Mouse (Mus musculus): ENCODE measurements at regions not wholly inside any gene's neighbourhood (a gene's known extent, or its start where the extent isn't known, plus 50 kb on each side); places are given as distances from the start of the nearest gene placed in this dataset.

GRCm38 (mm10) chr10:72762964-72763363 lies 108.3 kb downstream of the Zwint start:
- DNase-seq (ENCODE audit: low spot score) (no peak), ATAC-seq (ENCODE audit: low FRiP score) (no peak)
- Histone ChIP-seq H3K4me1 (ENCODE audit: insufficient read depth, low read length) (no peaks in the 10 kb centered on the region), H3K4me2 (ENCODE audit: low read depth, low read length, poor library complexity, severe bottlenecking) (no peak overlapping the region), H3K9me3 (ENCODE audit: low read length) (no peaks in the 10 kb centered on the region), H3K4me3 (ENCODE audit: low read depth, low read length) (no peak overlapping the region), H3K27ac (ENCODE audit: low read depth, low read length) (no peak overlapping the region), H3K9ac (replicated peaks; ENCODE audit: low read length, poor library complexity, severe bottlenecking) (no peak overlapping the region), H3K36me3 (ENCODE audit: insufficient read depth, low read length) (no peaks in the 10 kb centered on the region), H3K27me3 (ENCODE audit: insufficient read depth, low read length) (no peaks in the 10 kb centered on the region)
- TF ChIP-seq CTCF (IDR thresholded peaks at IDR 0.05): no peak
- WGBS: 37% methylated on average over 6 of the region's 6 CpGs

- ATAC-seq (ENCODE audit: low FRiP score) (no peak), DNase-seq (ENCODE audit: low spot score) (no peak)
- Histone ChIP-seq H3K9me3 (ENCODE audit: low read length) (no peaks in the 10 kb centered on the region), H3K27me3 (ENCODE audit: insufficient read depth, low read length) (no peaks in the 10 kb centered on the region), H3K27ac (ENCODE audit: low read depth, low read length) (no peak overlapping the region), H3K36me3 (ENCODE audit: insufficient read depth, low read length) (no peaks in the 10 kb centered on the region), H3K9ac (replicated peaks; ENCODE audit: low read length, poor library complexity, severe bottlenecking) (no peak overlapping the region), H3K4me3 (ENCODE audit: low read depth, low read length) (no peak overlapping the region), H3K4me1 (ENCODE audit: insufficient read depth, low read length) (no peaks in the 10 kb centered on the region), H3K4me2 (ENCODE audit: low read depth, low read length, poor library complexity, severe bottlenecking) (no peak overlapping the region)
- 41% methylated on average over 3 of the region's 3 CpGs for WGBS
- no peak for TF ChIP-seq CTCF (IDR thresholded peaks at IDR 0.05)
These were observed 123.7 kb downstream of the Zwint start for GRCm38 (mm10) chr10:72778356-72778755.

GRCm38 (mm10) chr10:72811614-72812013 lies 157.0 kb downstream of the Zwint start:
- Histone ChIP-seq H3K9ac (replicated peaks; ENCODE audit: low read length, poor library complexity, severe bottlenecking) (no peak overlapping the region), H3K4me3 (ENCODE audit: low read depth, low read length) (no peak overlapping the region), H3K36me3 (ENCODE audit: insufficient read depth, low read length) (no peaks in the 10 kb centered on the region), H3K4me2 (ENCODE audit: low read depth, low read length, poor library complexity, severe bottlenecking) (no peak overlapping the region), H3K27me3 (ENCODE audit: insufficient read depth, low read length) (no peaks in the 10 kb centered on the region), H3K27ac (ENCODE audit: low read depth, low read length) (no peak overlapping the region), H3K9me3 (ENCODE audit: low read length) (no peaks in the 10 kb centered on the region), H3K4me1 (ENCODE audit: insufficient read depth, low read length) (no peaks in the 10 kb centered on the region)
- ATAC-seq (ENCODE audit: low FRiP score) (no peak), DNase-seq (ENCODE audit: low spot score) (peak; percentile 38)
- no peak for TF ChIP-seq CTCF (IDR thresholded peaks at IDR 0.05)
- WGBS: 62% methylated on average over 8 of the region's 8 CpGs

- Histone ChIP-seq H3K4me3 (ENCODE audit: low read depth, low read length) (no peak overlapping the region), H3K27ac (ENCODE audit: low read depth, low read length) (no peak overlapping the region), H3K27me3 (ENCODE audit: insufficient read depth, low read length) (no peaks in the 10 kb centered on the region), H3K4me1 (ENCODE audit: insufficient read depth, low read length) (no peaks in the 10 kb centered on the region), H3K36me3 (ENCODE audit: insufficient read depth, low read length) (no peaks in the 10 kb centered on the region), H3K9me3 (ENCODE audit: low read length) (no peaks in the 10 kb centered on the region), H3K4me2 (ENCODE audit: low read depth, low read length, poor library complexity, severe bottlenecking) (no peak overlapping the region), H3K9ac (replicated peaks; ENCODE audit: low read length, poor library complexity, severe bottlenecking) (no peak overlapping the region)
- ATAC-seq (ENCODE audit: low FRiP score) (no peak), DNase-seq (ENCODE audit: low spot score) (no peak)
- TF ChIP-seq CTCF (IDR thresholded peaks at IDR 0.05): no peak
- WGBS: 63% methylated on average over 1 of the region's 1 CpGs
These were observed 192.9 kb downstream of the Zwint start for GRCm38 (mm10) chr10:72847358-72848082.

- Histone ChIP-seq H3K27me3 (ENCODE audit: insufficient read depth, low read length) (no peaks in the 10 kb centered on the region), H3K4me1 (ENCODE audit: insufficient read depth, low read length) (no peaks in the 10 kb centered on the region), H3K9me3 (ENCODE audit: low read length) (no peaks in the 10 kb centered on the region), H3K36me3 (ENCODE audit: insufficient read depth, low read length) (no peaks in the 10 kb centered on the region), H3K27ac (ENCODE audit: low read depth, low read length) (no peak overlapping the region), H3K4me2 (ENCODE audit: low read depth, low read length, poor library complexity, severe bottlenecking) (no peak overlapping the region), H3K4me3 (ENCODE audit: low read depth, low read length) (no peak overlapping the region), H3K9ac (replicated peaks; ENCODE audit: low read length, poor library complexity, severe bottlenecking) (no peak overlapping the region)
- no peak for TF ChIP-seq CTCF (IDR thresholded peaks at IDR 0.05)
- peak; percentile 2 for DNase-seq (ENCODE audit: low spot score)
- WGBS: 59% methylated on average over 1 of the region's 1 CpGs
- ATAC-seq (ENCODE audit: low FRiP score): no peak
These were observed 213.3 kb downstream of the Zwint start for GRCm38 (mm10) chr10:72867956-72868355.

Measured in midbrain, postnatal 0 days (tissue).